Mouse (Mus musculus) left cerebral cortex, adult 2 months (tissue): ENCODE measurements around the gene Zfp273. TPM values are rescaled to one million over a fixed set of nuclear protein-coding genes. Genes with fewer than 3 reads are reported as not detected.
"Not testable (repeated sequence)": the region's sequence is repeated elsewhere in the genome, so short reads cannot be mapped to it uniquely, and the experiment has no call there.

Experiments
- DNase-seq, 2 experiments: peaks; one replicate each; pipeline ENCODE4 v3.0.0; 2021 to 2022; ENCODE audit warnings: low spot score in 2 of 2, mixed read lengths in 1 of 2; ENCODE audit errors: extremely low spot score in 1 of 2
- H3K27ac ChIP-seq: fragments of 200-600 bp; 2 replicates; pipeline ENCODE4 v1.8.1; 2022
- H3K4me3 ChIP-seq: fragments of 200-600 bp; 2 replicates; pipeline ENCODE4 v1.8.1; 2022
- CTCF ChIP-seq: fragments of 200-600 bp; IDR thresholded peaks from 2 replicates; pipeline ENCODE4 v1.8.1; 2022; ENCODE audit warnings: antibody characterized with exemption, mild to moderate bottlenecking, moderate library complexity
- intact Hi-C: fragments of 180-260 bp; cut with DNase I; formaldehyde crosslinking; loops from one replicate; pipeline ENCODE4 v1.15.1; 2025
- long read RNA-seq, 2 experiments: library from polyadenylated mRNA; stranded (forward); transcript quantifications; one replicate each; pipeline ENCODE4 v2.0.0; 2021; ENCODE audit warnings: borderline mapping rate in 2 of 2
- total RNA-seq, 2 experiments: library from RNA; stranded (reverse); gene quantifications; 2 replicates each; pipeline ENCODE4 v1.2.3; 2021

Zfp273 gene
- total RNA-seq, result 1 to 10 TPM; 5.3 to 7.2 TPM
- long read RNA-seq, experiment 1, partial matches to known transcripts, result 0 of 4 reads
- long read RNA-seq, experiment 1, other reads (novel, unspliced or antisense), result 0 of 4 reads
- long read RNA-seq, experiment 2, partial matches to known transcripts, result 0 of 4 reads
- long read RNA-seq, experiment 2, other reads (novel, unspliced or antisense), result 2 of 4 reads

GRCm38 (mm10) chr13:67813710-67814660 lies at the start of gene Zfp273:
Zfp273 (plus strand) TSS chr13:67813740.
- peak; percentile 70 to 75 for DNase-seq
- intact Hi-C loops, result loop anchor here (1.0 to 10.0 kb wide), 4 partner anchors 17 to 89 kb away; partner anchors contain the start of genes Gm10037, Zfp493, Zfp65 and Zfp85
- Histone ChIP-seq H3K4me3 (peak within 1 kb of the TSS; percentile 80), H3K27ac (peak within 1 kb of the TSS; percentile 89)
- no peak for TF ChIP-seq CTCF

GRCm38 (mm10) chr13:67779265-67780221 lies 34.0 kb upstream of the Zfp273 start, which contains the start of gene Zfp493:
Zfp493 (plus strand) TSS chr13:67779693.
- intact Hi-C loops, result loop anchor here (1.0 to 5.0 kb wide), 2 partner anchors 24 to 33 kb away; partner anchors contain the start of genes Zfp273 and Zfp85
- no peak for TF ChIP-seq CTCF
- Histone ChIP-seq H3K27ac (peak within 1 kb of the TSS; percentile 22; the same call in 1 of the 2 replicates), H3K4me3 (peak within 1 kb of the TSS; percentile 73)
- DNase-seq, result peak; percentile 57 to 62

- intact Hi-C loops, result no loop called here
- Histone ChIP-seq H3K27ac (no peak overlapping the region), H3K4me3 (no peak overlapping the region)
- TF ChIP-seq CTCF, result no peak
- no peak for DNase-seq
These were observed 21.6 kb upstream of the Zfp273 start for GRCm38 (mm10) chr13:67791921-67792455.

GRCm38 (mm10) chr13:67798618-67799017 lies 14.9 kb upstream of the Zfp273 start:
- intact Hi-C loops, result no loop called here
- no peak for TF ChIP-seq CTCF
- Histone ChIP-seq H3K4me3 (no peak overlapping the region), H3K27ac (no peak overlapping the region)
- DNase-seq, result no peak

- DNase-seq, H3K27ac ChIP-seq, H3K4me3 ChIP-seq, intact Hi-C loops: not testable (repeated sequence)
These were observed 14.4 kb upstream of the Zfp273 start for GRCm38 (mm10) chr13:67799151-67799550.

GRCm38 (mm10) chr13:67811651-67812210 lies 1.8 kb upstream of the Zfp273 start:
- Histone ChIP-seq H3K27ac (no peak overlapping the region), H3K4me3 (no peak overlapping the region)
- DNase-seq, result no peak
- no peak for TF ChIP-seq CTCF
- intact Hi-C loops, result loop anchor here (5.0 to 10.0 kb wide), 2 partner anchors 34 to 87 kb away; partner anchors contain the start of genes Zfp493 and Zfp65

GRCm38 (mm10) chr13:67812961-67813709 lies 405 bp upstream of the Zfp273 start:
- DNase-seq, result no peak
- Histone ChIP-seq H3K4me3 (peak overlapping the region; percentile 80), H3K27ac (peak overlapping the region; percentile 89; the same call in 1 of the 2 replicates)
- intact Hi-C loops, result loop anchor here (5.0 to 10.0 kb wide), 2 partner anchors 36 to 88 kb away; partner anchors contain the start of genes Zfp493 and Zfp65
- TF ChIP-seq CTCF, result no peak

- Histone ChIP-seq H3K4me3 (no peak overlapping the region), H3K27ac (no peak overlapping the region)
- no peak for TF ChIP-seq CTCF
- intact Hi-C loops, result loop anchor here (10.0 kb wide), 1 partner anchor 94 kb away; the partner anchor contains the start of gene Zfp65
- DNase-seq, result no peak
These were observed 5.1 kb downstream of the Zfp273 start for GRCm38 (mm10) chr13:67818636-67819035.

GRCm38 (mm10) chr13:67830911-67831336 lies 17.4 kb downstream of the Zfp273 start, which contains the start of gene Gm10037:
Gm10037 (plus strand) TSS chr13:67831106.
- DNase-seq, result peak; percentile 56 to 64
- intact Hi-C loops, result loop anchor here (2.0 to 10.0 kb wide), 2 partner anchors 16 to 216 kb away; no protein-coding TSS in a partner anchor
- TF ChIP-seq CTCF, result no peak
- Histone ChIP-seq H3K4me3 (peak within 1 kb of the TSS; percentile 54), H3K27ac (peak within 1 kb of the TSS; percentile 90)
